Mouse (Mus musculus) olfactory bulb, adult 2 months (tissue): ENCODE results near the gene Slc12a3.

Experiments
- CTCF ChIP-seq: fragments of 200-500 bp; IDR thresholded peaks from 2 replicates; pipeline ENCODE4 v1.5.1; 2012; ENCODE audit warnings: low read depth, mild to moderate bottlenecking, low read length, moderate library complexity; ENCODE audit not compliant: insufficient read depth
- POLR2A ChIP-seq: fragments of 200-500 bp; IDR thresholded peaks from 2 replicates; pipeline ENCODE4 v1.6.1; 2012; ENCODE audit warnings: mild to moderate bottlenecking, low read depth, low read length, moderate library complexity; ENCODE audit not compliant: insufficient read depth

DNA sequence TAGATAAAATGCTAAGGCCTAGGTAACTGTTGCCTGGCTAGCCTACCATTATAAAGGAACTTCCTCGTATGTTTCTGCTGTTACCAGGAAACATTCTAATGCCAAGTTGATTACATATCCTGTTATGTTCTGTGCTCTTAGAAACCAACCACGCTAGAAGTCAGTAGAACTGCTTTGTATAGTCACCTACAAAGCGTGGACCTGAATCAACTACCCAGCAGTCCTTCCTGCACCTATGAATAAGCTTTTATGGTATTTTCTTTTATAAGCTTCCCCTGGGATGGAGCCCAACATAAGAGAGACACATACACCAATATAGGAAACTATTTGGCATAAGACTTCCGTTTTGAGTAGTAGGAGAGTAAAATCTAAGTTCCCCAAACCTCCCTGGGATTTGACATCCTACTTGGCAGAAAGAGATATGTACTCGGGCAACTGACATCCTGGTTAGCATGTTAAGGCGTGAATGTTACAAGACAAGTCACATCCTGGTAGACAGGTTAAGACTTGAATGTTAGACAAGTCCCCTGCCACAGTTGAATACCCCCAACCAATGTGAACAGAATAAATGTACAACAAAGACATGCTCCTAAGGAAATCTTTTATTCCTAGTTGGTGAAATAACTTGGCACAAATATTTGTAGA, 44.1 kb downstream of the Slc12a3 start:
- no peak for TF ChIP-seq CTCF
- TF ChIP-seq POLR2A = no peak
